Mouse (Mus musculus): ENCODE data around the gene Gramd4.

The Gramd4 gene

DNA sequence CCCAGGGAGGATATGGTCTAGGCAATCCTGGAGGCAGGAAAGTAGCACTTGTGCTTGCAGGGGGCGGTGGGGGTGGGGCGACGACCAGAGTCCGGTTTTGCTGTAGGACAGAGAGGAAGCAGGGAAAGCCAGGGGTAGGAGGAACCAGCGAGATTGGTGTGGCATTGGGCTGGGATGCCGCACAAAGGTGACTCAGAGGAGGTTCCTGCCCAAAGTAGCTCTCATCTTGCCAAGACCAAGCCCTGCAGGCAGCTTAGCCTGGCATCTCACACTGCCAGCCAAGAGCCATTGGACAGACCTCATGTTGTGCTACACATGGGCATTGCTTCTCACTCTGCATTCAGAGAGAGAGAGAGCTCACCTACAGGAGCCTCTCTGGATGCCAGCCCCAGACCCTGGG is at the start of gene Gramd4:
Gramd4 (plus strand) TSS at position 283 of the 400 bp plus-strand sequence.
- DNase-seq (ENCODE audit: low spot score in 2 of 2), result no peak

GRCm38 (mm10) chr15:86013130-86013529 is 44.4 kb upstream of the Gramd4 start:
- no peak for DNase-seq (ENCODE audit: low spot score in 2 of 2)

- DNase-seq (ENCODE audit: low spot score in 2 of 2), result no peak
Measured at GRCm38 (mm10) chr15:86013656-86014055, 43.8 kb upstream of the Gramd4 start.

DNA sequence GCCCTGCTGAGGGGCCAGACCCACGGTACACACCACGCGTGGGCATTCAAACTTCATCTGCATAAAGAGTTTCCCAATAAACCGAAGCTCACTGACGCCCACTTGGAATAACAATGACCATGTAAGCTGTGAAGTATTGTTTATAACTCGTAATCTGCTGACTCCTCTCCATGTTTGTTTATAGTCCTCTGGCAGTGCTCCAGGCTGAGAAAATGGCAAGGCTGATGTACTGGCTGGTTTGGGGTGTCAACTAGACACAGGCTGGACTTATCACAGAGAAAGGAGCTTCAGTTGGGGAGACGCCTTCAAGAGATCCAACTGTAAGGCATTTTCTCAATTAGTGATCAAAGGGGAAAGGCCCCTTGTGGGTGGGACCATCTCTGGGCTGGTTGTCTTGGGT is 42.5 kb upstream of the Gramd4 start:
- DNase-seq (ENCODE audit: low spot score in 2 of 2), result no peak

DNA sequence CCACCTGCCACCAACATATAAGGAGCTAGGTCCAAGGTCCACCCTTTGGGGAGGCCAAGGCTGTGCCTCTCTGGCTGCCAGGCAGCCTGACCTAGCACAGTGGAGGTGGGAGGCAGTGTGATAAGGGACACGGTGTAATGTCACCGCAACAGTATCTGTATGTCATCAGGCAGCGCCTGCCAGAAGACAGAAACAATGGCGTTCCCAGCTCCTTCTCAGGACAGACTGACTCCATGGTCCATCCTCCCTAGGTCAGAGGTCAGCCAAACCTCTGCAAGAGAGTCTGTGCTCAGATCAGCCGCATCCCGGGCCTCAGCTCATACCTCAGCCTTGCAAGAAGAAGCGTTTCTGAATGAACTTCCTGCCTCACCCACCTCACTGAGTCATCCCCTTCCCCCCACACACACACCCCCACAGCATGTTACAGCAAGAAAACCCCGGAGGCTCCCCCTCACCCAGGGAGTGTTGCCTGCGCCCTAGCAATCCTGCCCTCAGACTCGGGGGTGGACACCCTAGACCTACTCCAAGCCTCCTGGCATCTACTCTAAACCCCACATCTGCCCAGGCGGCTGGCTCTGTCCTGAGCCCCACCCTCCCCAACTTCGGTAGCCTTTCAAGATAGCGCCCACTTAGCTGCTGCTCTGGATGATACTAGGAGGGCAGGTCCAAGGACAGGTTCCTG is 41.5 kb upstream of the Gramd4 start:
- no peak for DNase-seq (ENCODE audit: low spot score in 2 of 2)

DNA sequence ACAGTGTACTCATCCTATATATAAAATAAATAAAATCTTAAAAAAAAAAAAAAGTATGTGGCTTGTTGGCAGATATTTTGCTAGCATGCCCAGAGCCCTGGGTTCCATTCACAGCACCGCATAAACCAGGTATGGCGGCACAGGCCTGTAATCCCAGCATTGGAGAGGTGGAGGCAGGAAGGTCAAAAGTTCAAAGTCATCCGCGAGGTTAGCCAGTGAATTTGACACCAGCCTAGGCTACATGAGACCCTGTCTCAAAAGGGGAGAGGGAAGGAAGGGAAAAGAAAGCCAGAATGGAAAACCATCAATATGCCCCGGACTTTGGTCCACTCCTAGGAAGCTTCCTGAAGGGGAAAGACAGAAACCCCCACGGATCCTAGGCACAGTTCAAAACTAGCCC is 40.2 kb upstream of the Gramd4 start:
- no peak for DNase-seq (ENCODE audit: low spot score in 2 of 2)

GRCm38 (mm10) chr15:86018753-86019512 is 38.6 kb upstream of the Gramd4 start:
- DNase-seq (ENCODE audit: low spot score in 2 of 2), result no peak

DNA sequence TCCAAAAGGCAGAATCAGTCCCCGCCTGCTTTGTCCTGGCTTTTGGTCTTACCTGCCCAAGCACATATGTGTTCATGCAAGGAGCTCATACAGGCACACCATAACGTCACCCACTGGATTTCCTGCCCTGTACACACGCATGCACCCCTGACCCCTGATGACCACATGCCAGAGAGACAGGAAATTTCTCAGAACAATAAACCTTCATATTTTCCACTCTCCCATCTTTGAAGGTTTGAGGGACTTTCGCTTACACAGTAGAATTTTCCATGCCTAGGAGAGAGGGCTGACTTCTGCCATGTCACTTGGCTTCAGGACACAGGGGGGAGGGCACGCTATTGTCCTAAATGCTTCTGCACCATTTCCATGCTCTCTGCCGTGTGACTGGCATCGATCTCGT is 37.5 kb upstream of the Gramd4 start:
- no peak for DNase-seq (ENCODE audit: low spot score in 2 of 2)

DNA sequence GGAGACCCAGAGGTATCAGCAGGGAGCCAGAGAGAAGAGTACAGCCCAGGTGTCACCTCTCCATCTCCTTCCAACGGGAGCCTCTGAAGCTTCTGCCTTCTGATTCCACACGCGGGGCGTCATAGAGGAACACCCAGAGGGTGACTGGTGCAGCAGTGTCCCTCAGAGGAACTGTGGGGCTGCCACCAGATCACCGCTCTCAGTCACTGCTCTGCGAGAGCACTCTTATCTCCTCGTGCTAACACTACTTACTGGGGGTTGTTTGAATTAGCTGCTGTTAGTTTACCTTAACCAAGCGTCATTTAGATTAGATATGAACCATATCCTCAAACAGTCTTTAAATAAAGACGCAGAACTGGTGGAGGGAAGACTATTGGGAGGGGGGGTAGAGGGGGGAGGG is 36.2 kb upstream of the Gramd4 start:
- no peak for DNase-seq (ENCODE audit: low spot score in 2 of 2)

DNA sequence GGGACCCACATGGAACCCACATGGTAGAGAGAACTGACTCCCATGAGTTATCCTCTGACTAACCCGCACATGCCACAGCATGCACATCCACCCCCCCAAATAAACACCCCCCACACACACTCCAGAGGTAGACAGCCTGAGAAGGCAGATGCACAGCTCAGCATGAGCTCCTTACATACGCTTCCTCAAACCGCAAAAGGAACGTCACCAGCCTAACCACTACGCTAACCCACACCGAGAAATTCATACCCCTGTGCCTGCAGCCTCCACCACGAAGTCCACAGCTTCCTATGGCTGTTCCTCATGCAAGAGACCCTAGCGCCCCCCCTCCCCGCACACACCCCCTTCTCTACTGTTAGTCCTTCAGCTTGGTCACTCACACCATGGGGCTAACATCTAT is 35.5 kb upstream of the Gramd4 start:
- no peak for DNase-seq (ENCODE audit: low spot score in 2 of 2)

GRCm38 (mm10) chr15:86027871-86028270 is 29.6 kb upstream of the Gramd4 start:
- no peak for DNase-seq (ENCODE audit: low spot score in 2 of 2)

- DNase-seq (ENCODE audit: low spot score in 2 of 2), result no peak
Measured at GRCm38 (mm10) chr15:86029981-86030380, 27.5 kb upstream of the Gramd4 start.

DNA sequence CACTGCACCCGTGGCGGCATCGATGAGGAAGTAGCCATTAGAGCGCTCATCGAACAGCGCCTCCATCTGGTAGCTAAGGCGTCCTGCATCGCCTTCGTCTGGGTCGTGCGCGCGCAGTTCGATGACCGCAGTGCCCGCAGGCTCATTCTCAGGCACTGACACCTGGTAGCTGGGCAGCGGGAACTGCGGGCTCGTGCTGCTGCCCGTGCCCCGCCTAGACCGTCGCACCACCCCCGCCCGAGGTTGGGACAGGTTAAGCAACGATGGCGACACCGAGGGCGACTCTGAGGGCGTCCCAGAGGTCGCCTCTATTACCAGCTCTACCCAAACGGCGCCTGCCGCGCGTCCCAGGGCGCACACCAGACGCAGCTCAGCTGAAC is 24.7 kb upstream of the Gramd4 start:
- no peak for DNase-seq (ENCODE audit: low spot score in 2 of 2)

DNA sequence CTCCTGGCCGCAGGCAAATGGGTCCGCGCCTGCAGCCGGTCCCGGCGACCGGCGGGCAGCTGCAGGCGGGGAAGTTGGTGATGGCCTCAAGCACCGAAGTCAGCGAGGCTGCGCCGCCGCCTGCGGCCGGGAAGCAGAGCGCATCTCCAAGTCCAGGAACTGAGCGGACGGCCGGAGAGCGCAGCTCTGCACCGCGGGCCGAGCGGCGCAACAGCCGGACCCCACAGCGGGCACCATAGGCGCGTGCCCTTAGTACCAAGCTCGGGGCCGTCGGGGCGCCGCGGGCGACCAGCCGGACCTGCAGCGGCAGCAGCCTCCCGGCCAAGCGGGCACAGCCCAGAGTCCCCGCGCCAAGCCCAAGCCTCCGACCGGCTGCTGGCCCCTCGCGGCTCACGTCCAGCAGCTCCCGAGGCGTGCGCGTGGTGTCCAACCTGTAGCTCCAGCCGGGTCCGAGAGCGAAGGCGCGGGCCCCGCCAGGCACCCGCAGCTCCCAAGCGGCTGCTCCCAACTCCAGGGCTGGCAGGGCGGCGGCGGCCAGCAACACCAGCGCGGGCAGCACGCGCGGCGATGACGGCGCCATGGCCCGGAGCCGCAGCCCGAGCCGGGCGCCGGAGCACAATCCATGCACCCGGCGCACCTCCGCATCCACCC is 24.2 kb upstream of the Gramd4 start, which contains the start of gene Celsr1:
Celsr1 (minus strand) TSS at position 587 of the 651 bp plus-strand sequence.
- DNase-seq (ENCODE audit: low spot score in 2 of 2), result no peak

GRCm38 (mm10) chr15:86034021-86034523 is 23.4 kb upstream of the Gramd4 start:
- DNase-seq (ENCODE audit: low spot score in 2 of 2), result no peak

DNA sequence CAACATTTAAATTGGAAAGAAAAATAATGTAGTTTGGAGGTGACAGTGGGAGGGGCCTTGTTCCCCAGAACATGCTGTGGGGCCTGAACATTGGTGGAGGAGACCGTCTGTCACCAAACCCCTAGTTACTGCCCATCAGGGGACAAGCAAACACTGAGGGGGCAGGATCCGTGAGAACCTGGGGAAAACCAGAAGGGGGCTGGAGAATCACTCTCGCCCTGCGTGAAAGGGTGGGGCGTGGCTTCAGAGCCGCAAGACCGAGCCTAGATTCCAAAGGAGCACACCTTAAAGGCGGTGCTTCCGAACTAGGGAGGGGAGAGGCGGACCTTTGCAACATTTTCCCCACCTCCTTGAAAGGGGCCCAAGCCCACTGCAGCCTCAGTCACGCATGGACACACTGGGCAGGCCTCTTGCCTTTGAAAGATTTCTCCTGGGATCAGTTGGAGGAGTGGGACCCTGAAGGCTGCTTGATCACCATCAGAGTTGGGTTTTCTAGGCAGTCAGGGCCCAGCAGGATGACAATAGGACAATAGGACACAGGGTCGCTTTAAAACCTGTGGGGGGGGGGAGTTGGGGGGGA is 22.6 kb upstream of the Gramd4 start:
- DNase-seq (ENCODE audit: low spot score in 2 of 2), result no peak

GRCm38 (mm10) chr15:86035913-86036312 is 21.6 kb upstream of the Gramd4 start:
- no peak for DNase-seq (ENCODE audit: low spot score in 2 of 2)

DNA sequence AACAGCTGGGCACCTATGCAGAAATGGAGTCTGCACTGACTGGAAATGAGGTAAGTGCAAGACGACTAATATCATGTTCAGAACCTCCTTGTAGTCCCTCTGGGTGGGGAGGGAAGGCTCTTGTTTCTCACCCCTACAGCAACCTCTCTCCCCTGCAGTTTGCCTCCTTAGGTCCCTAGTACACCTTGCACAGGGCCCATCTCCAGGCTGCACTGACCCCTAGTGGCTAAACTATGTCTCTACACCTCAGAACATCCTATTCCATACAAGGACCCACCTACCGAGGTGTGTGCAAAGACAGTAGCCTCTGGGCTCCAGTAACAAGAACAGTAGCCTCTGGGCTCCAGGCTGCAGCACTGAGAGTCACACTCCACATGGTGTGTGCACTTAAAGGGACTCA is 18.7 kb upstream of the Gramd4 start:
- peak in 1 of 2 experiments; percentile 69 for DNase-seq (ENCODE audit: low spot score in 2 of 2)

GRCm38 (mm10) chr15:86041421-86041820 is 16.1 kb upstream of the Gramd4 start:
- DNase-seq (ENCODE audit: low spot score in 2 of 2), result no peak

DNA sequence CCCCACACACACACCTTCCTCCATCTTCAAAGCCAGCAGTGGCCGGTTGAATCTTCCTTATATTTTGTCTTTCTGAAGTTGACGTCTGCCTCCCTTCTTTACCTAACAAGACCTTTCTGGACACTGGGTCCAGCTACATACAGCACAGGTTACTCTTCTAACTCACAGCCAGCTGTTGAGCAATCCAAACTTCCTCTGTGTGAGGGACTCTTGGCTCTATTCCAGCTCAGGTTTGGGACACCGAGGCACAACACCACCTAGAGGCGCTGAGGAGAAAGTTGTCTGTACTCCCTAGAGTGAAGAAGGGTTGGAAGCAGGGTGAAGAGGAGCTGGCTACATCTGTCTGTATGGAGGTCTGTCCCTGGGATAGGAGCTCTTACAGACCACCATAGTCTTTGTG is 15.1 kb upstream of the Gramd4 start:
- DNase-seq (ENCODE audit: low spot score in 2 of 2), result no peak

DNA sequence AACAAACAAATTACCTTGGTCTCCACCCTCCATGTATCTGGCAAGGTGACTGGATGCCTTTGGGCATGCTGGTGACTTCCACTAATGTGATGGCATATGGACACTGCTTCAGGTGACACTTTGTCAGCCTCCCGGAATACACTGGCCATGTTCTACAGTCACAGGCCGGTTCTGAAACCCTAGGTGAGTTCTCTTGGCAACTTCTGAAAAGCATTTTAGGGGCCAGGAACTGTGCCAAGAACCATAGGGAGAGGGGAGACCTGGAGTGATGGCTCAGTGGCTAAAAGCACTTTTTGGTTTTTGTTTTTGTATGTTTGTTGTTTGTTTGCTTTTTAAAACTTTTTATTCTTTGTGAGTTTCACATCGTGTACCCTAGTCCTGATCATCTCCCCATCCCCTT is 8.0 kb upstream of the Gramd4 start:
- no peak for DNase-seq (ENCODE audit: low spot score in 2 of 2)

GRCm38 (mm10) chr15:86050170-86050743 is 7.2 kb upstream of the Gramd4 start:
- DNase-seq (ENCODE audit: low spot score in 2 of 2), result no peak
